Mouse (Mus musculus) cerebellum, postnatal 25 days (tissue): ENCODE data around the gene Srsf1.

Experiments used
- DNase-seq, 2 experiments: peaks; one replicate each; pipeline ENCODE4 v3.0.0; 2021; ENCODE audit warnings: mixed read lengths in 2 of 2

Gene Srsf1

DNA sequence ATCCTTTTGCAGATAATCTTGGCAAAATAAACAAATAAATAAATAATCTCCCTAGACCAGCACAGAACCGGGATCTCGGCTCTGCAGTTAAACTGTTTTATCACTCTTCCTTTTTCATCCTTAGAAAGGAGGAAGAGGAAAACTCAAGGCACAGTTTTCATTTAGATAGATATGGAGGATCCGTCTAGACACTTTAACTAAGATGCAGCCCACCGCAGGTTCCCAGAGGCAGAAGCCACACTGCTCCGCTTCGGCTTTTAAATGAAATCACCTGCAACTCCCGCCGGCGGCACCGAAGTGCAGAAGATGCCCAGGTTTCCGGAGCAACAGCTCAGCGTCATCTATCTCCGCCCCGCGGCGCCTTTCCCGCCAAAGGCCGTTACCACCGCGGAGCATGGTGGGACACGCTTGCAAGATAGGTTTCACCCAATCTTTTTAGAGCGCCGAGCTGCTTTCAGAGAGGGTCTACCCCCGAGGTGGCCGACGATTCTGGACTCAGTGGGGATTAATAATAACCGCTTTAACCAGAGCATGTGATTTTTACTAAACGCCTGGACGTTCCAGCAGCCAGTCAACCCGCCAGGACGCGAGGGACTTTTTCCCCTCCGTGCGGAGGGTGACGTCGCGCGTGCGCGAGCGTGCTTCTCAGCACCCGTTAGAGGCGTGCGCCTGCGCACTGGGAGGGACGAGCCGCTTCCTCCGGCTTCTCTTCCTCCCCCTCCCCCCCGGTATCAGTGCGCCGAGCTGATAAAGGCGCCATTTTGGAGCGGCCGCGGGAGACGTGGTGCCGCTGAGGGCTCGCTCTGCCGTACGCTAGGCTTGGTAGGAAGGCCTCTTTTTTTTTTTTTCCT, at the start of gene Srsf1:
Gene Srsf1 (plus strand): TSS at position 430 of the 851 bp plus-strand sequence.
- DNase-seq: peak; percentile 99

DNA sequence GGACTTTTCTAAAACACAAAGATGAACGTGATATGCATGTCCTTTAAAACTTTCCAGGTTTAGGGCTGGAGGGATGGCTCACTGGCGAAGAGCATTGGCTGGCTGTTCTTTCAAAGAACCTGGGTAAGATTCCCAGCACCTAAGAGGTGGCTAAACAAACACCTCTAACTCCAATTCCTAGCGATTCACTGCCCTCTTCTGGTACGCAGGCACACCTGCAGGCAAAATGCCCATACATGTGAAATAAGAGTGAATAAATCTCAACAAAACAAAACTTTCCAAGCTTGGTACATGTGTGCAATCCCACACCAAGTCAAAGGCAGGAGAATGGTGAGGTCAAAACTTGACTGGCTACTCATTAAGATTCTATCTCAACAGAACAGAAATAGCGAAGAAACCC, 47.4 kb upstream of the Srsf1 start:
- no peak for DNase-seq

DNA sequence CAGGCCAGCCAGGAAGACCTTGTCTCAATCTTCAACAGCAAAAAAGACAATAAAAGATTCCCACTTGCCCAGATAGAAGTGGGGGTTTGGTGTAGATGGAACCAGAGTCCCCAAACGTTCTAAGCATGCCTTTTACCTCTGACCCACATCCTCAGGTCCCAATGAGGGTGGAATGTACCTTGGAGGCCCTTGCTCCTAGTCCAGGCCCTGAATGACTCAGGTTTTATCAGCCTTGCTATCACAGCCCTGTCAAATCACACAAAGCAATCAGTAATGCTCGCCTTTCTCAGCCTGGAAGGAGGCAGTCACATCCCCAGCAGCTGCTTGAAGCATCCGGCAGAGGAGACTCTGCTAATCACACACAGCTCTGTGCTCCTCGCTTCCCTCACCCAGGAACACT, 44.4 kb upstream of the Srsf1 start:
- DNase-seq: no peak

DNA sequence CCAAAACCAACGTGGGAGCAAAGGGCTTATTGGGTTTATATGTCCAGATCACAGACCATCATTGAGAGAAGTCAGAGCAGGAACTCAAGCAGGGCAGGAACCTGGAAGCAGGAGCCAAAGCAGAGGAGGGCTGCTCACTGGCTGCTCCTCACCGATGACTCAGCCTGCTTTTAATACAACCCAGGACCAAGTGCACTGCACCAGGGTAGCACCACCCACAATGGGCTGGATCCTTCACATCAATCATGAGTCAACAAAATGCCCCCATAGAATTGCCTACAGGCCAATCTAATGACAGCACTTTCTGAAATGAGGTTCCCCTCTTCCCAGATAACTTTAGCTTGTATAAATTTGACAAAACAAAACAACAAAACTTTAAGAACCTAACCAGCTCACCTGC, 43.0 kb upstream of the Srsf1 start:
- no peak for DNase-seq

DNA sequence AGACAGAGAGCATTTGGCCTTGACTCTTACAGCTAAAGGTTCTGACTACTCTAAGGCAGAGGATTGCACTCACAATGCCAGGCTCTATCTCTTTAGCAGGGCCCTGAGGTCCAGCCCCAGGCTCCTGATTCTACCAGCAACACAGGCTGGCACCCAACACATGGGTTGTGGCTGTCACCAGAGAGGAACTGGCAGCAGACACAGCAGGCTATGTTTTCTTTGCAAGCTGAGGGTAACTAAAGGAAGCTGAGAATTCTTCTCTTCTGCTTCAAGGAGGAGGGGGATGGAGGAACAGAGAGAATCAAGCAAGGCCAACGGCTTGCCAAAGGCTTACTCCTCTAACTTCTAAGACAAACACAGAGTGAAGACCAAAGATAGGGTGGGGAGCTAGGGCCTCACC, 38.5 kb upstream of the Srsf1 start:
- DNase-seq: no peak

DNA sequence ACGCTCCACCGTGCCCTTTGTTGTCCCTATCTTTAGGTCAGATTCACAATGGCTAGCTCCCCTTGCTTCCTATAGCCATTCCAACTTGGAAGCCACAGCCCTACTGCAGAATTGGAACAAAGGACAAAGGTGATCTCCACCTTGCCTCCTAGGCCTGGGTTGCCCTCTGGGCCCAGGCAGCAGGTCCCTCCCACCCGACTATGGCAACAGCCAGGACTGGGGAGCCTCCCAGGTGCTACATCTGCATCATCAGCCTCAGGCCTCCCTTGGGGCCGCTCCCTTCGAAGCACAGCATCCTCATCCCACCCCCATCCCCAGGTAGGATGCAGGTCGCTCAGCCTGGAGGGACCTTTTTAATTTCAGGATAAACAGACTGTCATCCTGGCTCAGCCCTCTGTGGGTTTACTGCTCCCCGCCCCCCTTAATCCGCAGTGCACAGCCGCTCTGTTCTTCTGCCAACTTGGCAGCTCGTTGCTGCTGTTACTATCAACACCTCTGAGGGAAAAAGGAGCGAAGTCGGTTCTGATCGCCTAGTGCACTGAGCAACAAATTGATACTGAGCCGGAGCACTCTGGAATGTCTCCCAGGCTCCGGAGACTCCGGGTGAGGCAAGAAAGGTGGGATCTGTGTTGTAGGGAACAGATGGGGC, 37.5 kb upstream of the Srsf1 start:
- DNase-seq: peak; percentile 62 to 72

DNA sequence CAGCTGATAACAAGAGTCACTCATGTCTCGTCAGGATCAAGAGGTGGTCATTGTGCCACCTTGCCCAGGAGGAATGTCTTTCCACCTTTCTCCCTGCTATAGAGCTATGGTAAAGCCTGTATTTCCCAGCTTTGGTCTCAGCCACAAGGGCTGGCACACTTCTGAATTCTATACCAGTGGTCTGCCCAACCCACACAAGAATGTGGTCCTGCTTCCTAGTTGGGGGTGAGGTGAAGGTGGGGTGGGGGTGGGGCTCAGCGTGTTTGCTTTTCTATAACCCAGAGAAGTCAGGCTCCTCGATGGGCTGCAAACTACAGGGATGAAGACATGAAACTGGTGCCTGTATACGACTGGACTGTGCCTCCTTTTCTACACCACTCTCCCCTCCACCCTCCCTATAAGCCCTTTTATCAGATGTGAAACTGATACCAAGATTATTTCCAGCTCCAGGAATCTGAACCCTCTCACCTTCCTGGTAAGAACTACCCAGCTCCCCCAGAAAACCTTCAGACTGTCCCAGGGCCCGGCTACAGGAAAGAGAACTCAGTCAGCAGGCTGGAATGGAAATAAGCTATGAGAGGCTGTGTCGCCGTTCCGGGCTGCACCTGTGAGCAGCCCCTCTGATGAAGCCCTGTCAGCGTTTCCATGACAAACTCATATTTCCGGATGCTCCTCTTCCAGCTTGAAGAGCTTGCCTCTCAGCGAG, 35.8 kb upstream of the Srsf1 start:
- DNase-seq: no peak

DNA sequence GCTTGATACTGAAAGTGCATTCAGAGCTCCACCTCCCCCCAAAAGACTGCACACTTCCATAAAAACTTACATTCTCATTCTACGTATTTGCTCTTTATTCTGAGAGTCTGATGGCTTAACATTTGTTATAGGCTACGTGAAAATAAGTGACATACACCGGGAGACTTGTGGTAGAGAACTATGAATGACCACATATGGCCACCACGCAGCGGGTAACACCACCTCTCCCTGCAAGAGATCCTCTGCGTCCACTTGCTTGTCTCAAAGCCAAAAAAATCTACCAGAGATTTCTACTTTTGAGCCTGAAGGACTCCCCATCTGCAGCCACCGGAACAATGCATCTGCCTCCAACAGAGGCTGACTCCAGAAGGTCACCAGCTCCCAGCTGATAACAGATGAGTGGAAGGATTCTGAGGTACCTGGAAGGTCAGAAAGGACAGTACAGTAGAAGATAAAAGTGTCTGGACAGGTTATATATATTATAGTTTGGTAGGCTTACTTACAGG, 35.2 kb upstream of the Srsf1 start:
- no peak for DNase-seq

DNA sequence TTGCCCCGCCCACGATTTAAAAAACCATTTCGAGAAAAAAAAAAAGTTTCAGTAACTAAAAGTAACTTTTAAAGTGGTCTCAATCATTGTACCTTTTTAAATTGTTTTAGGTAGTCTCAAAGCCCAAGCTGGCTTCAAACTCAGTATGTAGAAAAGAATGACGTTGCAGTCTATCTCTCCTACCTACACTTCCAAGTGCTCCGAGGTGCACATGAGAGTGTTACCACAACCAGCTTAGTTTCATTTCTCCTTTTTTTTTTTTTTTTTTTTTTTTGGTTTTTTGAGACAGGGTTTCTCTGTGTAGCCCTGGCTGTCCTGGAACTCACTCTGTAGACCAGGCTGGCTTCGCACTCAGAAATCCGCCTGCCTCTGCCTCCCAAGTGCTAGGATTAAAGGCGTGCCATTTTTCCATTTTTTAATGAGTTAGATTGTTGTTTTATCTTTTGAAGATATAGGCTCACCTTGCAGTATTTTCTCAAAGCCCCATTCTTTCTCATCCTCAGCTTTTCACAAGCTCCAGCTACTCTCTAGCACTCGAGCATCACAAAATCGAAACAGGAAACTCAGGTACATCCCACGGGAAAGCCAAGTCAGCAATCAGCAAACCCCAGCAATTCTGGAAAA, 34.4 kb upstream of the Srsf1 start:
- no peak for DNase-seq

DNA sequence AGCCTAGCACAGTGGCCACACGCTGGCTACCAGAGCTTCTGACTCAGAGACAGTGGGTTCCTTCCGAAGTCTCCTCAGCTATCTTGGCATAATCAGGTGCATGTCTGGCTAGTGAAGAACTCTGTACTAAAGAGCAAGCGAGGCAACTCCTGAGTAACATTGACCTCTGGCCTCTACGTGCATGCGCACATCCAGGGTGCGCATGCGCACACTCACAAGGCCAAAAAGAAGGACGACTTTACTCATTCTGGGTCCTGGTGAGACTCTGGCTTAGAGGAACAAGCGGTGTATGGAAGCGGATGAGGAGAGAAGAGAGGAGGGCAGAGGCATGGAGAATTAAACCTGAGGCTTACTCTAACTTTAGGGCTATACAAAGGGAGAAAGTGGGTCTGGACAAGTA, 33.5 kb upstream of the Srsf1 start:
- no peak for DNase-seq

DNA sequence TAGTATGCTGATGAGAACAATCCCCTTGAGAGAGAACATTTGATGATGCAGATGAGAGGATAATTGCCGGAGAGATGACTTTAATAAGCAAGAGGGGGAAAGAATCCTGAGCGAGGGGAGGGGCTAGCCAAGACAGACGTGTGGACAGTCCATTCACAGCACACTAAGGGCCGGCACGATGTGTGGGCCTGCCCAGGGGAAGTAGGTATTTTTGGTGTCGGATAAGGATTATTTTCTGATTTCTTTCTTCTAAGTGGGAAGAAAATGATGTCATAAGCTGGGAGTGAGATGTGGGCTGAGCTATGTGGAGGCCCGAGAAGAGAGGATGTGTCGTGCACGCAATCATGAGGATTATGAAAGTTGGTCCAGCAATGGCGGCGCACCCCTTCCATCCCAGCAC, 32.0 kb upstream of the Srsf1 start:
- no peak for DNase-seq

DNA sequence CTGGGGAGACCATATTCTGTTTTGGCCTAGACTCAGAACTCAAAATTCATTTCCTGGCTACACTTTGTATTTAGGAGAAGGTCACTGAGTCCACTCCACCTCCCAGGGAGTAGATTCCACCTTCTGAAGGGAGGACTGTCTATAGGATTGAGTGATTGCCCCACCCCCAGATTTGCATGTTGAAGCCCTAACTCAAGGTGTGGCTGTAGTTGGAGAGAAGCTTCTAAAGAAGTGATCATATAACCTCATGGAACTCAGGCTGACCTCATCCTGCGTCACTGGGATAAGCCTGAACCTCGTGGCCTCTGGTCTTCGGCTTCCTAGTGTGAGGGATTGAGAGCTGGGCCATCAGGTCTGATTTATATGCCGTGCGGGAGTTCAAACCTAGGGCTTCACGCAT, 31.4 kb upstream of the Srsf1 start:
- DNase-seq: no peak

DNA sequence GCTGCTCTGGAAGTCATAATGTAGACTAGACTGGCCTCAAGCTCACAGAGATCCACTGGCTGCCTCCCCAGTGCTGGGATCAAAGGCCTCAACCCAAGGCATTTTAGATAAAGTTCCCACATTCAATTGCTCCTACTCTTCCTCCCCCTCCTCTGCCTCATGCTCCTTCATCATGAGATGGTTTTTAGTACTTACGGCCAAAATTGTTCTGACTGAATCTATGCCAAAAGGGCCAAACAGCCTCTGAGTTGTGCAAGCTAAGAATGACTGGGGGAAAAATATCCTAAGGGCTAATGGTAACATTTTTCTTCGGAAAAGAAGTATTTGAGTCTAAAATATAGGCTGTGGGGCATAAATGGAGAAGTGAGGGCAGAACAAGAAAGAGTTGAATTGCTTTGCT, 23.2 kb upstream of the Srsf1 start:
- DNase-seq: no peak

DNA sequence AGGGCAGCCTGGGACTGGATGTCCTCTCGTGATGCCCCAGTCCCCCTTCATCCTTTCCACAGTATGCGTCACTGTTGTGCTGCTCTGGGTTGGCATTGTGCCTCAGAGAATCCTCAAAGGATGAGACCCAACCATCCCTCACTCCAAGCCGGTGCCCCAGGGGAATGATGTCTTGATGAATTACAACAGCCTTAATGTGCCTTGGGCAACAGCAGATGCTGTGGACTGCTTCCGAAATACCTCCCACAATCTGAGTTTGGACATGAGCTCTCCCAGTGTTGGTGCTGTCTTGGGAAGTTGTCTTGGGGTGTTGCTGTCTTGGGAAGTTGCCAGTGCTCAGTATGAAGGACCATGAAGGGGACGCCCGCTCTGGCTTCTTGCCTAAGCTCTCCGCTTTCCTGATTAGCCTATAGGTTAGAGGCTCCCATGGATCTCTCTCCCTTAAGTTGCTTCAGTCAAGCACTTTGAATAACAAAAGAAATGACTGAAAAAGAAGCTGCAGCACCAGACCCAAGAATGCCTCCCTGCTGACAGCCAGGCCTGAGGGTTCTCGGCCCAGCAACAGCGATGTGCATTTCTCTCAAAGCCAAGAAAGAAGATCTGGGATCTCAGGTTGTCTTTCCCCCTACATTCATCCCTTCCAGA, 19.7 kb upstream of the Srsf1 start:
- DNase-seq: no peak

DNA sequence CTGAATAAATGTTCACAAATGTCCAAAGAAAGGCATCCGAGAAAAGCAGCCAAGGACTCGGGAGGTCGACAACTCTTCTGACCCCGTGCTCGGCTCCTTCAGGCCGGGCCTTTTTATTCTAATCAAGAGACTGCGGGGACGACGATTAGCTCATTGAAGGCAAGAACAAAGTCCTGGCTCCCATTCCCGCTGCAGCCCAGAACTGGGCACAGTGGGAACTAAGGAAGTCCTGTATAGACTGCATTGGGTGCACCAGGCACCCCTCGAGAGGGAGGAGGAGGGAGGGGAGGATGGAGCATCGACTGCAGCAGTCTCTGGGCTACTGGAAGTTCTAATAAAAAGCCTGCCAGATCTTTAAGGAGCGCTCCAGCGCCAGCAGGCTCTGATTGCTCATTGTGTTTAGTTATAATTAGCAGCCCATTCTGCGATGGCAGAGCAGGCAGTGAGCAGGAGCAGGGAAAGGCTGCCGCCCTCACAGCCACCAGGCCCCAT, 18.9 kb upstream of the Srsf1 start:
- DNase-seq: peak in 1 of 2 experiments; percentile 13

DNA sequence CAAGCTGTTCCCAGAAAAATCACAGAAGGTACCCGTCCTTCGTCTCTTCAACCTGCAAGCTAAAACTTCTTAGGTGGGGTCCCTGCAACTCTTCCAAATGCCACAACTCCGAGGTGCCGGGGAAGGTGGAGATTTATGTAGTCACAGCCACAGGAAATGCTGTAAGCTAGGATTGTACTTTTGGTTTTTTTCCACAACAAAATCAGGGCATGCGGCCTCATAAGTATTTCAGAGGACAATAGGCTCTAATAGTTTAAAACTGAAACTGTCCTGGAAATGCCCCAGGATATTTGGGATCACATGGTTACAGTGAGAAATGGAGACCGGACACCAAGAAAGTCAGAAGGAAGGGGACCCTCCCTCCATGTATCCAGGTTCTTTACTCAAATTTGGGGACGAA, 17.0 kb upstream of the Srsf1 start:
- no peak for DNase-seq

DNA sequence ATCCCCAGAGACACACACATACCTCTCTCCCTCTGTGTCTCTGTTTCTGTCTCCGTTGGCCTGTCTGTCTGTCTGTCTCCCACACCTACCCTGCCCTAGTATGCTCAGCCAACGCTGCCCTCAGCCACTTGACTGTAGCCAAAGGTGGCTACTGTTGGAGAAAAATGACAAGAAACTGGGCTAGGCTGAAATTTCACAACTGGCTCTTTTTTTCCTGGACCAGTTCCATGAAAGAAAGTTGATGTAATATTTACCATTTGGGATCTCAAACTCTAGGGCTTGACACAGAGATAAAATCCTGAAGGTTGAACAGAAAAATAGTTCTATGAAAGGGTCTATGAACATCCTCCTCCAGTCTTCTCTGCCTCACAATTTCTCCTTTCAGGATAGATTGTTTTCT, 16.3 kb upstream of the Srsf1 start:
- no peak for DNase-seq

DNA sequence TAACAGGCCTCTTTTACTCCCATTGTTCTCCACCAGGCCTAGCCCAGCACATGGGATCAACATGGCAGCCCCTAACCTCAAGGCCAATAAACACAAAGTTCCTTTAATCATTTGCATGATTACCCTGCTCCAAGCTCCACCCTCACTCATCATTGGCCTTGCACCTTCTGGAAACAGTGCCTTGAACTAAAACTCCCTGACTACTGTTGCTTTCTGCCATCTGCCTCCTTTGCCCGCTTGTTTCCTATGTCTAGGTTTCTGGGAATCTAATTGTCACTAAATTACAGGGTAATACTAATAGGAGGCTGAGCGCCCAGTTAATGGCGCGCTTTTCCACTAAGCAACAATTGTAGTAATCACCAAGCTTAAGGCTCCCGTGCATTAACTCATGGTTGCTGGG, 15.4 kb upstream of the Srsf1 start:
- DNase-seq: no peak

DNA sequence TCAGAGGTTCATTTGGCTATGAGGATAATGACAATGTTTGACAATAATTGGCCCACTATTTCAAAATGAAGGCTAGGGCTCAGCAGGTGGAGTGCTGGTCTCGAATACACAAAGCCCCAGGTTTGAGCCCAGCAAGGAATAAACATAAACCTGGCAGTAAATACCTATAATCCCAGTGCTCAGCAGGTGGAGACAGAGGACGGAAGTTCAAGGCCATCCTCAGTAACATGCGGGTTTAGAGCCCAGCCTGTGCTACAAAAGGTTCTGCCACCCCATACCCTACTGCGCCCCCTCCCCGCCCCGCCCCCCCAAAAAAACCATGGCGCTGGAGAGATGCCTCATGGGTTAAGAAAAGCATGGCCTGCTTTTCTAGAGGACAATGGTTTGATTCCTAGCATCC, 11.2 kb upstream of the Srsf1 start:
- DNase-seq: no peak

DNA sequence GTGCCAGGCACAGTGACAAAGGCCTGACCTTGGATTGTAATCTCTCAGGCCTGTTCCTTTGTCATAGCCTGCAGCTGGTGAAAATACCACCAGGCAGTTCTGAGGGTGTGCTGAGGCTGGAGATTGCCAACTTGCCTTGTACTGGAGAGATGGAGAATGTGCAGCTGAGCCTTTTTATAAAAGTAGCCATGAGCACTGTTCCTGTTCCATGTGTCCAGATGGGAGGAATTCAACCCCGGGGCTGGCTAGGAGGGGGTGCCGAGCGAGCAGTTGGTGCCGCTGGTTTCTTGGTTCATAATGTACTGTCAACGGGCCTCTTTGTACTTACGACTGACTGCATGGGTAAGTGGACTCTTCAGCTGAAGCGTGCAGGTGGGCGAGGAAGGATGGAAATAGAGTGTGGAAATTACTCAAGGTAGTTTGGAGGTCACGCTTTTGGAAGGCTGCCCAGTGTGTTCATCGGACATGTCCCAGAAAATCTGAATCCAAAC, 10.4 kb upstream of the Srsf1 start:
- no peak for DNase-seq

DNA sequence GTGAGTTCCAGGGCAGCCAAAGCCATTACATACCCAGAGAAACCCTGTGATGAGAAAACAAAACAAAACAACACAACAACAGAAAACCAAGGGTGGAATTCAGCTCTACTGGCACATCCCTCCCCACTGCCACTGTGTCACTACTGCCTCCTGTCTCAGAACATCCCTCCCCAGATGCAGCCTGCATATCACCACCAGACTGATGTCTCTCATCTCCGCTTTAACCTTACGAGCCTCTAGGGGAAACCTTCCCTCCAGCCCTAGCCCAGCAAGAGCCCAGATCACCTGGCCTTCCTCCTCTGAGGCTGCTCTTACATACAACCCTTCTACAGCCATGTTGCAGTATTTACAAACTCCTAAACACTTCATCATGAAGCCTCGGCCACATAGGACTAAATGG, 9.8 kb upstream of the Srsf1 start:
- DNase-seq: no peak

DNA sequence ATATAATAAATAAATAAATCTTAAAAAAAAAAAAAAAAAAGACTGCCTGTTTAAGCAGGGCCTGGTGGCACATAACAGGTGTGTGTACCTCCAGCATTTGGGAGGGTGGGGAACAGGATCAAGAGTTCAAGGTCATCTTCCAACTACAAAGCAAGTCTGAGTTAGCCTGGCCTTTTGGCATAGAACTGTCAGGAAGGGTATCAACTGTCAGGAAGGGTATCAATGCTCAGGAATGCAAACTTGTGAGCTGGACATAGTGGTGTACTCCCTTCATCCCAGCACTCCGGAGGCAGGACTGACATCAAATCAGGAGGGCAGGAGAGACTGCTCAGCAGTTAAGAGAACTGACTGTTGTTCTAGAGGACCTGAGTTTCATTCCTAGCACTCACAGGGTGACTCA, 8.1 kb upstream of the Srsf1 start:
- DNase-seq: no peak
